Mouse (Mus musculus): ENCODE results near the gene Exoc2. TPM values are rescaled to one million over a fixed set of nuclear protein-coding genes. Genes with fewer than 3 reads are reported as not detected.

The Exoc2 gene
- total and polyA plus RNA-seq, 3 experiments = 6.9 to 46.6 (median 44.7) TPM

DNA sequence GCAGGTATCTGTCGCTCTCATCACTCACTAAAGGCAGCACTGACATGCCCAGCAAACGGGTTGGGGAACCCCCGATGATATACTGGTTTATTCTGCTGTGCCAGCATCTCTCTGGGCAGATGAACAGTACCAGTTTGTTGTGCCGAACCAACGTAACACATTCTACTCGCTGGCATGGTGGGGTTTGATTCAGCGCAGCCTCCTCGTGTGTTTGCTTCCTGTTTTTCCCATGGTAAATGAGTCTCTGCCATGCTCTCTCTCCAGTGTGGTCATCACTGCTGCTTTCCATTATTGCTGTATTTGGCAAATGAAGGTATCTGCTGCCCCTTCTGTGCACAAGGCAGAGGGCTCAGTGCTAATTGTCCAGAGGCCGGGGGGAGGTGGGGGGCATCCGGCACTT is 15.8 kb upstream of the Exoc2 start:
- TF ChIP-seq TAL1 (conservative IDR thresholded peaks at IDR 0.05; ENCODE audit: low read depth, low read length) (no peak), GATA2 (IDR thresholded peaks at IDR 0.05; ENCODE audit: borderline replicate concordance, low read depth, low read length) (no peak), CTCF (IDR thresholded peaks at IDR 0.05; ENCODE audit: low read depth, low read length) (no peak), GATA1 (IDR thresholded peaks at IDR 0.05; ENCODE audit: borderline replicate concordance, low read length) (no peak), POLR2AphosphoS5 (IDR thresholded peaks at IDR 0.05; ENCODE audit: insufficient replicate concordance, low read depth, low read length) (no peak)
- no peaks in the 10 kb centered on the region for H3K4me1 ChIP-seq (ENCODE audit: insufficient read depth, low read depth, low read length)
- DNase-seq (ENCODE audit: low spot score) (no peak), ATAC-seq (ENCODE audit: extremely low read depth, insufficient number of reproducible peaks, low FRiP score, poor library complexity, severe bottlenecking) (no peak)
- no peak overlapping the region for H3K4me3 ChIP-seq (ENCODE audit: low read depth, low read length)
- no peaks in the 10 kb centered on the region for H3K36me3 ChIP-seq (replicated peaks)
- peaks cover 21% of the 10 kb centered on the region for H3K27me3 ChIP-seq (ENCODE audit: insufficient read depth, low read length)
- H3K9me3 ChIP-seq (replicated peaks) = no peaks in the 10 kb centered on the region

DNA sequence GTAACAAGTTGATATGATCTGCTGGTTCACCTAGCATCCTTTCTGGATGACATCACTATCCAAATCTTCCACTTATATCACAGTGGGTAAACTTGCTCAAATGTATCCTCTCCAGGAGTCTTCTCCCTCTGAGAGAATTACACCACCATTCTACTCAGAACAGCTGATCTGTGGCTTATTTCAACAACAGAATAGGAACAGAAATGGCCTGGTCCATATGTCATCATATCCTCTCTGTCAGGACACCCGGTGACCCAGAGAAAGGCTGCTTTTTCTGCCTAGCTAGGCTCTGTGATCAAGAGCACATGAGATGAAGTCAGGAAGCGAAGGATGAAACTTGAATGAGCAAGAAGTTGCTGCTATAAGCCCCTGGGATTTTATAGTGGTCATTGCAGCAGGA is 13.8 kb upstream of the Exoc2 start:
- H3K27me3 ChIP-seq (ENCODE audit: insufficient read depth, low read length) = peaks cover 16% of the 10 kb centered on the region

DNA sequence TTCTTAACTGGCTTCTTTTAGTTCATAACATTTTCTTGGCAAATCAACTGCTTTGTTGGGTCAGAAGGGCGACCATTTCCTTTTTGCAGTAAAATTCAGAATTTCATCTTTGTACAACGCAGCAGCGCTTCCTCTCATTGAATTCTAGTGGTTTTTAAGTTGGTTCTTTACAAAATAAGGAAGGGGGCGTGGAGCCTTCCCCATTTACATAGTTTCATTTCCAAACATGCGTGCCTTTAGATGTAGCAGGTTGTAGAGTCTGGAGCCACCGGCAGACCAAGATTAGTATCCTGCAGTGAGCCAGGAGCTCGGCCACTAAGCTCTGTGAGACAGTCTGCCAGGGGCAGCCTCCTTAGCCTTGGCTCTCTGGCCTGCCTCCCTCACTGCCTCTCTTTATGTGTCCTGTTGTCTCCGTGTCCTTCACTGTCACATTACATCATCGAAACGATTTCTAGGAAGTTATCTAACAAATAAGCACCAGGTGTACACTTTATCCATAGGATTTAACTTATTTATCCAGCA is 13.1 kb upstream of the Exoc2 start:
- H3K9me3 ChIP-seq (replicated peaks) = no peaks in the 10 kb centered on the region
- H3K4me1 ChIP-seq (ENCODE audit: insufficient read depth, low read depth, low read length) = no peaks in the 10 kb centered on the region
- ATAC-seq (ENCODE audit: extremely low read depth, insufficient number of reproducible peaks, low FRiP score, poor library complexity, severe bottlenecking) (no peak), DNase-seq (ENCODE audit: low spot score) (no peak)
- TF ChIP-seq TAL1 (conservative IDR thresholded peaks at IDR 0.05; ENCODE audit: low read depth, low read length) (no peak), GATA1 (IDR thresholded peaks at IDR 0.05; ENCODE audit: borderline replicate concordance, low read length) (no peak), CTCF (IDR thresholded peaks at IDR 0.05; ENCODE audit: low read depth, low read length) (no peak), POLR2AphosphoS5 (IDR thresholded peaks at IDR 0.05; ENCODE audit: insufficient replicate concordance, low read depth, low read length) (no peak), GATA2 (IDR thresholded peaks at IDR 0.05; ENCODE audit: borderline replicate concordance, low read depth, low read length) (no peak)
- H3K4me3 ChIP-seq (ENCODE audit: low read depth, low read length) = no peak overlapping the region
- peaks cover 15% of the 10 kb centered on the region for H3K27me3 ChIP-seq (ENCODE audit: insufficient read depth, low read length)
- no peaks in the 10 kb centered on the region for H3K36me3 ChIP-seq (replicated peaks)

More for the DNA sequence above, 13.8 kb upstream of the Exoc2 start:
- H3K9me3 ChIP-seq (replicated peaks) = no peaks in the 10 kb centered on the region
- H3K4me1 ChIP-seq (ENCODE audit: insufficient read depth, low read depth, low read length) = no peaks in the 10 kb centered on the region
- ATAC-seq (ENCODE audit: extremely low read depth, insufficient number of reproducible peaks, low FRiP score, poor library complexity, severe bottlenecking) = no peak
- TF ChIP-seq GATA1 (IDR thresholded peaks at IDR 0.05; ENCODE audit: borderline replicate concordance, low read length) = no peak
- TF ChIP-seq GATA2 (IDR thresholded peaks at IDR 0.05; ENCODE audit: borderline replicate concordance, low read depth, low read length) = no peak
- TF ChIP-seq CTCF (IDR thresholded peaks at IDR 0.05; ENCODE audit: low read depth, low read length) = no peak
- no peak for TF ChIP-seq TAL1 (conservative IDR thresholded peaks at IDR 0.05; ENCODE audit: low read depth, low read length)
- TF ChIP-seq POLR2AphosphoS5 (IDR thresholded peaks at IDR 0.05; ENCODE audit: insufficient replicate concordance, low read depth, low read length) = no peak
- no peaks in the 10 kb centered on the region for H3K36me3 ChIP-seq (replicated peaks)
- H3K4me3 ChIP-seq (ENCODE audit: low read depth, low read length) = no peak overlapping the region
- DNase-seq (ENCODE audit: low spot score) = no peak

DNA sequence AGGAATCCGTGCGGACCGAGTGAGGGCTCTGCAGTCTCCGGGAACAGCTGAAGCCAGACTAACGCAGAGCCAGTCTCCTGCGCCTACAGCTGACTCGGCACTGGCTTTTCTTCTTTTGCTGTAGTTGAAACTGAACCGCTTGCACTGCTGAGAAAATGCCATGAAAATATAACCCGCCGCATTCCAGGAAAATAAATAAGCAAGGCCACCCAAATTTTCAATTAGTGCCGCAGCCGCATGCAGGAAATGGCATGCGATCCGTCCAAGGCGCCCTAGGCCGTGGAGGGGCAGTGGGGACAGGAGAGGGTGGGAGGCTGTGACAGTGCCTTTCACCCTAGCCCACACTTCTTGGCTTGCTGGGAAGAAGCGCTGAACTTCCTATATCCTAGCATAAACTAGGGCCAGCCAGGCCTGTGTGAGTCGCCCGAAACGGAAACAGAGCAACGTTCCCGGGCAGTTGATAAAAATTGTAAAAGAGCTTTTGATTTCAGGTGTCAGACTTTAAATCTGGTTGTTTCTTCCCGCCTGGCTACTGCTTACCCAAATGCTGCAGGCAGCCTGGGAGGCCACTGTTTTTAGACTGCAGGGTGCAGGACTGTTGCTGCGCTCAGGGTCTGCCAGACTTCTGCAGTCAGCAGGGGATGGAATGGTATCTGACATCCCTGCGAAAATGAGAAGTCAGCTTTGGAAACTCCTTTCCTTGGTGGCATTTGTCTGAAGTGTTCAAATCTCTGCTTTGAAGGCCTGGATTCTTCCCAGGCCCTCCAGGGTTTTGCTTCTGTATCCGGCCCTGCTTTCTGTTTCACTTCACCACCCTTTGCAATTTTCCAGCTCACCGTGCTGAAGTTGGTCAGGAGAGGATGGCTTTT is 11.9 kb upstream of the Exoc2 start:
- no peak for TF ChIP-seq TAL1 (conservative IDR thresholded peaks at IDR 0.05; ENCODE audit: low read depth, low read length)
- TF ChIP-seq POLR2AphosphoS5 (IDR thresholded peaks at IDR 0.05; ENCODE audit: insufficient replicate concordance, low read depth, low read length) = no peak
- no peak for TF ChIP-seq GATA2 (IDR thresholded peaks at IDR 0.05; ENCODE audit: borderline replicate concordance, low read depth, low read length)
- TF ChIP-seq CTCF (IDR thresholded peaks at IDR 0.05; ENCODE audit: low read depth, low read length) = no peak
- TF ChIP-seq GATA1 (IDR thresholded peaks at IDR 0.05; ENCODE audit: borderline replicate concordance, low read length) = no peak
- no peak for DNase-seq (ENCODE audit: low spot score)
- peaks cover 13% of the 10 kb centered on the region for H3K27me3 ChIP-seq (ENCODE audit: insufficient read depth, low read length)

DNA sequence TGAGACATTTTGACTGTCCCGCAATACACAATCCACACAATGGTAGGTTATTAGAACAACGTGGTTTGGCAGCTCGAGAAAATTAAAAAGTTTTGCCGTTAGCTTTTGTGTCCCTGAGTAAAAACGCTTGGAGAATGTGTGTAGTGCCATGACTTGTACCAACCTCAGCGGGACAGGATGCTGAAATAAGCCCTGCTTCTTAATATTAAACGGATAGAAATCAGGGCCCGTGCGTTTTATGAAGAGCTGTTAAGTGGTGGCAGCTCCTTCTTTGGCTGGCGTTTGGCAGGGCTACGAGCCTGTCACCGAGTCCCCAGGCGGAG is 11.3 kb upstream of the Exoc2 start:
- Histone ChIP-seq H3K9me3 (replicated peaks) (no peaks in the 10 kb centered on the region), H3K27me3 (ENCODE audit: insufficient read depth, low read length) (peaks cover 13% of the 10 kb centered on the region), H3K4me1 (ENCODE audit: insufficient read depth, low read depth, low read length) (no peaks in the 10 kb centered on the region), H3K36me3 (replicated peaks) (no peaks in the 10 kb centered on the region), H3K4me3 (ENCODE audit: low read depth, low read length) (no peak overlapping the region)
- TF ChIP-seq GATA2 (IDR thresholded peaks at IDR 0.05; ENCODE audit: borderline replicate concordance, low read depth, low read length) (no peak), GATA1 (IDR thresholded peaks at IDR 0.05; ENCODE audit: borderline replicate concordance, low read length) (no peak), TAL1 (conservative IDR thresholded peaks at IDR 0.05; ENCODE audit: low read depth, low read length) (no peak), POLR2AphosphoS5 (IDR thresholded peaks at IDR 0.05; ENCODE audit: insufficient replicate concordance, low read depth, low read length) (no peak), CTCF (IDR thresholded peaks at IDR 0.05; ENCODE audit: low read depth, low read length) (no peak)
- ATAC-seq (ENCODE audit: extremely low read depth, insufficient number of reproducible peaks, low FRiP score, poor library complexity, severe bottlenecking) = no peak
- no peak for DNase-seq (ENCODE audit: low spot score)

More for the DNA sequence above, 11.9 kb upstream of the Exoc2 start:
- Histone ChIP-seq H3K4me3 (ENCODE audit: low read depth, low read length) (no peak overlapping the region), H3K9me3 (replicated peaks) (no peaks in the 10 kb centered on the region), H3K36me3 (replicated peaks) (no peaks in the 10 kb centered on the region), H3K4me1 (ENCODE audit: insufficient read depth, low read depth, low read length) (no peaks in the 10 kb centered on the region)
- ATAC-seq (ENCODE audit: extremely low read depth, insufficient number of reproducible peaks, low FRiP score, poor library complexity, severe bottlenecking) = no peak

DNA sequence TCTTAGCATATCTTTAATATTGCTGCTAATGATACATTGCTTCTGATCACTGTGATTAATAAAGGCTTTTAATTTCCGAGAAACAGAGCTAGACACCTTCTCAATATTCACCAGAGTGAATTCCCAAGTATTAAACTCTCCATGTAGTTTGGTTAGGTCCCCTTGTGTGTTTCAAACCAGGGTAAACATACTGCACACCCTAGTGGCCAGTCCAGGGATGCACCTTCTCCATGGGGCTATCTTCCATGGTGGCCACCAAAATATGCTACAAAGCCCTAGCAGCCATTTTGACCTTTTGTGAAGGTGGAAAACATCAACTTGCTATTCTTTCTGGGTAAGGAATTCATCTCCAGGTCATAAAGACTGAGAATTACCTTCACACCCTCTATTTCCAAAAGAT is 7.8 kb upstream of the Exoc2 start:
- ATAC-seq (ENCODE audit: extremely low read depth, insufficient number of reproducible peaks, low FRiP score, poor library complexity, severe bottlenecking) (0 out of 2 replicates have a peak, but pooled peaks have one; percentile 28), DNase-seq (ENCODE audit: low spot score) (peak; percentile 58)
- Histone ChIP-seq H3K9me3 (replicated peaks) (no peaks in the 10 kb centered on the region), H3K4me1 (ENCODE audit: insufficient read depth, low read depth, low read length) (no peaks in the 10 kb centered on the region; the same call in 1 of the 2 replicates), H3K27me3 (ENCODE audit: insufficient read depth, low read length) (peaks cover 26% of the 10 kb centered on the region), H3K4me3 (ENCODE audit: low read depth, low read length) (no peak overlapping the region), H3K36me3 (replicated peaks) (no peaks in the 10 kb centered on the region)
- TF ChIP-seq CTCF (IDR thresholded peaks at IDR 0.05; ENCODE audit: low read depth, low read length) (peak; percentile 74), GATA2 (IDR thresholded peaks at IDR 0.05; ENCODE audit: borderline replicate concordance, low read depth, low read length) (no peak)
